In the genomic region with DNA sequence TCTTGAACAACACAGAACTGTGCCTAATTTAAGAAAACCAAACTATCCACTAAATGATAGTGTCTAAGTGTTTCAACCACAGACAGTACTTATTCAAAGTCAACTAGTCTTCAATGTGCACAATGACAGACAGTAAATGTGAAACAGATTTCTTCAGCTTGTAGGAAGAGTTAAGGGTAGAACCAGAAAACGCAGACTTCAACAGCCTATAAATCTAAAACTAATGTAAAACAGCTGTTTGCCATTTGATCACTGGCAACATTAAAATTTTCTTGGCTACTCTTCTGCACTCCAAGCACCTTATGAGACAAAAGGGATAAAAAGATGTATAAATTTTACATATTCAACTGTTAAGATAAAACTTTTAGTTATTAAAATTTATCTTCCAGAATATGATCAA, we compare ENCODE assay signal across 28 mouse cellular contexts. TPM values are rescaled to one million over a fixed set of nuclear protein-coding genes. Genes with fewer than 3 reads are reported as not detected.
DNase-seq lines count a peak whose midpoint lies in the region; ATAC-seq lines count a peak whose summit lies in the region.
"Had no signal": no experiment of that assay in that cellular context is flagged by ENCODE, and none has a peak within 500 bp of the region (broad histone marks: within the 10 kb centered on the region; RNA-seq: fewer than 3 reads in every experiment).

No protein-coding gene starts in this region.

- no peak overlapping the region for H3K27ac ChIP-seq in embryonic facial prominence, embryonic 14.5 days (replicated peaks; ENCODE audit: low read depth, low read length)
- H3K27ac ChIP-seq: embryonic facial prominence, embryonic 15.5 days; heart, embryonic 15.5 days; hindbrain, embryonic 10.5 days; hindbrain, embryonic 13.5 days; intestine, embryonic 15.5 days had no signal

- DNase-seq in embryo, embryonic 11 days, result peak; percentile 13
- DNase-seq in embryo, embryonic 9.5 days (ENCODE audit: extremely low spot score), result no peak
- DNase-seq in 3T3-L1 (ENCODE audit: low read depth, low spot score), result peak; percentile 61
- DNase-seq in embryonic facial prominence, embryonic 14.5 days (ENCODE audit: low spot score), result peak; percentile 25
- DNase-seq in kidney, postnatal 10 days, result no peak
- no peak for DNase-seq in c-Kit-positive CD71-positive TER-119-positive erythroid progenitor cells, embryonic 14.5 days (ENCODE audit: low spot score)
- DNase-seq: adrenal gland, adult 8-10 months; adrenal gland, postnatal 25 days; cerebellum, adult 18-20 months; cerebellum, adult 9-10 months; cerebellum, postnatal 14 days; forebrain, postnatal 0 days; gastrocnemius, postnatal 25 days; heart, adult 18-20 months; heart, postnatal 10 days; heart, postnatal 36 days; kidney, adult 18-20 months had no signal

- no peak for ATAC-seq in embryonic facial prominence, embryonic 14.5 days (ENCODE audit: low read depth)
- ATAC-seq: activated CD4-positive, CD25-positive, alpha-beta regulatory T cell, adult 4 months; CD4-positive, CD25-positive, alpha-beta regulatory T cell, adult 4 months; forebrain, embryonic 14.5 days; forebrain, postnatal 0 days; hindbrain, embryonic 16.5 days; intestine, embryonic 15.5 days had no signal

- peaks cover 45% of the 10 kb centered on the region for H3K36me3 ChIP-seq in embryonic facial prominence, embryonic 14.5 days (ENCODE audit: control insufficient read depth, insufficient read depth, low read length)

- 34% methylated on average over 1 of the region's 1 CpGs for WGBS in embryonic facial prominence, embryonic 14.5 days

- H3K27me3 ChIP-seq in embryonic facial prominence, embryonic 14.5 days (replicated peaks; ENCODE audit: control insufficient read depth, insufficient read depth, low read length), result no peaks in the 10 kb centered on the region
- H3K27me3 ChIP-seq: embryonic facial prominence, embryonic 15.5 days; heart, embryonic 12.5 days; heart, embryonic 15.5 days; hindbrain, embryonic 13.5 days; intestine, embryonic 15.5 days had no signal

- H3K4me1 ChIP-seq in embryonic facial prominence, embryonic 14.5 days (ENCODE audit: control insufficient read depth, insufficient read depth, low read length), result peaks cover 14% of the 10 kb centered on the region; the same call in 1 of the 2 replicates
- H3K4me1 ChIP-seq: intestine, embryonic 15.5 days had no signal

- no peak overlapping the region for H3K4me3 ChIP-seq in embryonic facial prominence, embryonic 14.5 days (ENCODE audit: low read depth, low read length)
- H3K4me3 ChIP-seq: embryonic facial prominence, embryonic 15.5 days; heart, embryonic 12.5 days; heart, embryonic 15.5 days; hindbrain, embryonic 10.5 days; hindbrain, embryonic 13.5 days; intestine, embryonic 15.5 days had no signal

- no peak overlapping the region for H3K4me2 ChIP-seq in embryonic facial prominence, embryonic 14.5 days (ENCODE audit: low read depth, low read length)
- H3K4me2 ChIP-seq: embryonic facial prominence, embryonic 15.5 days; heart, embryonic 12.5 days; heart, embryonic 15.5 days; hindbrain, embryonic 13.5 days; intestine, embryonic 15.5 days had no signal

- no peak overlapping the region for H3K9ac ChIP-seq in embryonic facial prominence, embryonic 14.5 days (ENCODE audit: low read depth, low read length)
- H3K9ac ChIP-seq: embryonic facial prominence, embryonic 15.5 days; forebrain, postnatal 0 days; heart, embryonic 12.5 days; heart, embryonic 15.5 days; hindbrain, embryonic 13.5 days; intestine, embryonic 15.5 days had no signal

- H3K9me3 ChIP-seq in embryonic facial prominence, embryonic 14.5 days (ENCODE audit: control insufficient read depth, low read length), result no peaks in the 10 kb centered on the region
- H3K9me3 ChIP-seq: embryonic facial prominence, embryonic 15.5 days; heart, embryonic 12.5 days; heart, embryonic 15.5 days; hindbrain, embryonic 10.5 days; hindbrain, embryonic 13.5 days; intestine, embryonic 15.5 days had no signal

RNA-seq across cellular contexts. Expression of a gene that starts 5.1 kb away (rescaled TPM):
- 121 and 126 TPM in 2 replicates for polyA plus RNA-seq in embryonic facial prominence, embryonic 14.5 days (2014; fragmentation: Nextera tagmentation; extraction: Ambion mirVana)

RNA-seq across cellular contexts. Expression of a gene that starts 5.1 kb away (rescaled TPM):
- polyA plus RNA-seq in embryonic facial prominence, embryonic 14.5 days (2014; fragmentation: Nextera tagmentation; extraction: Ambion mirVana), result 1.5 and 1.9 TPM in 2 replicates
- polyA plus RNA-seq: C2C12 had no signal

Comparison
In these comparisons a context has a peak if more than half of its experiments do, and no peak if none do; other contexts are left out.
1. DNase-seq: peak in embryo, embryonic 11 days (single experiment), 3T3-L1 (single experiment) and embryonic facial prominence, embryonic 14.5 days (single experiment); none in embryo, embryonic 9.5 days (single experiment), kidney, postnatal 10 days (single experiment) and c-Kit-positive CD71-positive TER-119-positive erythroid progenitor cells, embryonic 14.5 days (single experiment).